Mouse (Mus musculus) adrenal gland, adult 2 months (tissue): Measurements from ENCODE around the gene Srsf2. TPM values are rescaled to one million over a fixed set of nuclear protein-coding genes. Genes with fewer than 3 reads are reported as not detected.
"Not testable (repeated sequence)": the region's sequence is repeated elsewhere in the genome, so short reads cannot be mapped to it uniquely, and the experiment has no call there.

ENCODE experiments used
- DNase-seq: peaks from one replicate; pipeline ENCODE4 v3.0.0; 2021
- polyA plus RNA-seq: library from polyadenylated mRNA; depleted of rRNA; stranded (reverse); fragments of >200 nt; gene quantifications from 2 replicates; pipeline ENCODE4 v1.2.3, GENCODE M21; 2012
- total RNA-seq, 2 experiments: library from RNA; stranded (reverse); gene quantifications; 2 replicates each; pipeline ENCODE4 v1.2.3; 2021

The Srsf2 gene
- total and polyA plus RNA-seq, 3 experiments, result 223 to 693 (median 256) TPM

GRCm38 (mm10) chr11:116827534-116828165 lies 25.2 kb downstream of the Srsf2 start, which contains the start of gene Mxra7:
Mxra7 (minus strand) TSS chr11:116828046.
- peak; percentile 91 for DNase-seq

GRCm38 (mm10) chr11:116826550-116827504 lies 26.1 kb downstream of the Srsf2 start:
- no peak for DNase-seq

GRCm38 (mm10) chr11:116825230-116825629 lies 27.7 kb downstream of the Srsf2 start:
- DNase-seq, result peak; percentile 76

- DNase-seq, result not testable (repeated sequence)
These were observed 29.0 kb downstream of the Srsf2 start for GRCm38 (mm10) chr11:116823885-116824284.

GRCm38 (mm10) chr11:116823255-116823654 lies 29.6 kb downstream of the Srsf2 start:
- no peak for DNase-seq

GRCm38 (mm10) chr11:116822626-116823025 lies 30.3 kb downstream of the Srsf2 start:
- no peak for DNase-seq

- DNase-seq, result no peak
These were observed 30.7 kb downstream of the Srsf2 start for GRCm38 (mm10) chr11:116822215-116822614.

GRCm38 (mm10) chr11:116821057-116821940 lies 31.6 kb downstream of the Srsf2 start:
- no peak for DNase-seq

- no peak for DNase-seq
These were observed 32.8 kb downstream of the Srsf2 start for GRCm38 (mm10) chr11:116819932-116820593.

GRCm38 (mm10) chr11:116818722-116819121 lies 34.2 kb downstream of the Srsf2 start:
- no peak for DNase-seq

GRCm38 (mm10) chr11:116817567-116817966 lies 35.3 kb downstream of the Srsf2 start:
- no peak for DNase-seq

- peak; percentile 61 for DNase-seq
These were observed 36.1 kb downstream of the Srsf2 start for GRCm38 (mm10) chr11:116816769-116817168.

GRCm38 (mm10) chr11:116814884-116815415 lies 37.9 kb downstream of the Srsf2 start:
- no peak for DNase-seq

- DNase-seq, result peak; percentile 44
These were observed 38.6 kb downstream of the Srsf2 start for GRCm38 (mm10) chr11:116814076-116814883.

GRCm38 (mm10) chr11:116813610-116814009 lies 39.3 kb downstream of the Srsf2 start:
- DNase-seq, result no peak

GRCm38 (mm10) chr11:116812793-116813529 lies 39.9 kb downstream of the Srsf2 start:
- DNase-seq, result no peak

GRCm38 (mm10) chr11:116810983-116811901 lies 41.7 kb downstream of the Srsf2 start:
- peak; percentile 83 for DNase-seq

- no peak for DNase-seq
These were observed 42.4 kb downstream of the Srsf2 start for GRCm38 (mm10) chr11:116810528-116810927.
